Mouse (Mus musculus): Measurements from ENCODE around the gene Camk2n2. TPM values are rescaled to one million over a fixed set of nuclear protein-coding genes. Genes with fewer than 3 reads are reported as not detected.
"Not testable (repeated sequence)": the region's sequence is repeated elsewhere in the genome, so short reads cannot be mapped to it uniquely, and the experiment has no call there.

Gene Camk2n2
- total RNA-seq (2021) = 1 to 10 TPM; 1.2 to 1.6 TPM
- long read RNA-seq, experiment 1, partial matches to known transcripts = 0 of 2 reads
- long read RNA-seq, experiment 1, other reads (novel, unspliced or antisense) = 0 of 2 reads
- long read RNA-seq, experiment 2 = 0 reads

DNA sequence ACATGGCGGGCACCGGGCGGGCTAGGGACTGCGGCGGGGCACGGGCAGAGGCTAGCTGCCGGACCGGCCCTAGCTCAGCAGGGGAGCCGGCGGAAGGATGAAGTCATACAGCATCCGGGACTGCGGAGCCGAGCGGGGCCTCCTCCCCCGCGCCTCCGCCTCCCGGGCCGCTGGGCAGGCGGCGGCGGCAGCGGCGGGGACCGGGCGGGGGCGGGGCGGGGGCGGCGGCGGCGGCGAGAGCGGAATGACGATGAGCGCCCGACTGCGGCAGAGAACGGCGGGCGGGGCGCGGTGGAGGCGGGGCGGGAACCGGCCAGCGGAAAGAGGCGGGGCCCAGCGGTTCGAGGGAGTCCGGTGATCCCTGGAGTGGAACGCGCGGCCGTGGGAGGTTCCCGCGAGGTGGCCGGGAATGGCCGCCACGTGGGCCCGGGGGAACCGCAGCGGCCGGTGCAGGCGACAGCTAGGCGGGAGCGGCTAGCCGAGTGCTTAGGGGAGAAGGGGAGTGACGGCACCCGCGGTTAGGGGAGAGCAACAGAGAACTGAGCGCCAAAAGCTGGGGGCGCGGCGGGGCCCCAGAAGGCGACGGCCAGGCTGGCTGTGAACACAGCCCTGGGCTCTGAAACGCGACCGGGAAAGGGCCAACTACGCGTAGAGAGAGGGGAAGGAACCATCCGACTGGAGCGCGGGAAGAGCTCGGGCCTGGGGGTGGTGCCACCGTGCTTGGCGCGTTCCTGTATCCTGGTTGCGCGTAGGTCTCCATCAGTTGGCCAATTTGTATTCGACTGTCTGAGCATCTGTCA is at the start of gene Camk2n2:
Camk2n2 (minus strand) TSS at position 97 of the 800 bp plus-strand sequence.
- peak; percentile 66 for DNase-seq

DNA sequence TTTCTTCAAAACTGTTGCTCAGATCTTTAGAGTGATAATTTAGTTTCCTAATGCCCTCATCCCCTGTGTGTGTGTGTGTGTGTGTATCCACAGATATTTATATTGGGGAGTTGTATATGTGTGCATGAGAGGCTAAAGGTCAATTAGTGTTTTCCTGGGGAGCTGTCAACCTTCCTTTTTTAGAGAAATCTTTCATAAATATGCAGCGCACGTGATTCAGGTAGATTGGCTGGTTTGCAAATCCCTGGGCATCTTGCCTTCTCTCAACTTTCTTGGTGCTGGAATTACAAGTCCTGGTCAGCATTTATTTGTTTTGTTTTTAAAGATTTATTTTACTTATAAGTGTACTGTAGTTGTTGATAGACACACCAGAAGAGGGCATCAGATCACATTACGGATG is 49.2 kb upstream of the Camk2n2 start:
- no peak for DNase-seq

DNA sequence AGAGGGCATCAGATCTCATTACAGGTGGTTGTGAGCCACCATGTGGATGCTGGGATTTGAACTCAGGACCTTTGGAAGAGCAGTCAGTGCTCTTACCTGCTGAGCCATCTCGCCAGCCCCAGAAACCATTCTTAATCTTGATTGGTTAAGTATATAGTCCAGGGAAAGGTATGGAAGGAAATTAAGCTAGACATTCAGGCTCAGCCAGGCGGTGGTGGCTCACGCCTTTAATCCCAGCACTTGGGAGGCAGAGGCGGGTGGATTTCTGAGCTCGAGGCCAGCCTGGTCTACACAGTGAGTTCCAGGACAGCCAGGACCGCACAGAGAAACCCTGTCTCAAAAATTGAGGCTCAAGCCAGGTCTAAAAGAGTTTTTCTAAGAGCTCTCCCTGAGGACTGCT is 46.9 kb upstream of the Camk2n2 start, which contains the start of gene Eif4g1:
Eif4g1 (plus strand) TSS at position 301 of the 400 bp plus-strand sequence.
- not testable (repeated sequence) for DNase-seq

DNA sequence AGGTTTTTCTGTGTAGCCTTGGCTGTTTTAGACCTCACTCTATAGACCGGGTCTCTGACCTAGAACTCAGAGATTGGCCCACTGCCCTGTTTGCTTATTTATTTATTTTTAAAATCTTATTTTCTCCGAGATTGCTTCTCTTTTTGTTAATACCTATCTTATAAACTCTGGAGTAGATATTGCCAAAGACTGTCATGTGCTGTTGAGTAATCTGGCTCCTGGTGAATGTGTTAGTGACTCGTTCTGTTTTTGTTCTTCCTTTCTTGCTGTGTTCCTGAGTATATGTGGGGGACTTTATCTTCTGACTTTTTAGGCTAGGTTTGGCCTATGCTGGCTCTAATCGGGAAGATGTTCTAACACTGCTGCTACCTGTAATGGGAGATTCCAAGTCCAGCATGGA is 36.6 kb upstream of the Camk2n2 start:
- DNase-seq = no peak

DNA sequence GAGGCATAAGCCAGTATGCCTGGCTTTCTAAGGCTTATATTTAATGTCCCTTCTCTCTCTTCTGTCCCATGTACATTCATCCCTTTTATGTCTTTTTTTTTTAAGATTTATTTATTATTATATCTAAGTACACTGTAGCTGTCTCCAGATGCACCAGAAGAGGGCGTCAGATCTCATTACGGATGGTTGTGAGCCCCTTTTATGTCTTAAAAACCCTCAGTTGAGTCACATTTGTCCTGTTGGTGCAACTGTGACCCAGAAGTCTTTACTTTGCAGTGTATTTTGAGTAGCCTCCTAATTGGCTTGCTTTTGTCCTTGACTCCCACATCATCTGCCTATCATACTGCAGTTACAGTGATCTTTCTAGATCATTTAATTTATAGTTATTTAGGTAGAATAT is 32.2 kb upstream of the Camk2n2 start:
- DNase-seq = no peak

DNA sequence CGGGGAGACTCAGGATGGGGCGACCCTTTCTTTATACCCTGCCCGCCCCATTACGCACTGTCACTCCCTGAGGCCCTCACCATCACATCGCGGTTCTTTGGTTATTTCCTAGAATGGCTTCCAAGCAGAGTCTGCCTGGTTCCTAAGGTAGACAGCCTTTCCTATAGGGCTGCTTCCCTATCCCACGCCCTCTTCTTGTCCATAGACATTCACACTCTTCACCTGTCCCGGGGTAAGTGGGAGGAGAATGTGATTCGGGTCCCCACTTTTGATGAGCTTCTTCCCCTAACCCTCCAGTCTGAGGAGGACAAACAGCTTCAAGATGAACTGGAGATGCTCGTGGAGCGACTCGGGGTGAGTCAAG is 30.8 kb upstream of the Camk2n2 start:
- DNase-seq = no peak

DNA sequence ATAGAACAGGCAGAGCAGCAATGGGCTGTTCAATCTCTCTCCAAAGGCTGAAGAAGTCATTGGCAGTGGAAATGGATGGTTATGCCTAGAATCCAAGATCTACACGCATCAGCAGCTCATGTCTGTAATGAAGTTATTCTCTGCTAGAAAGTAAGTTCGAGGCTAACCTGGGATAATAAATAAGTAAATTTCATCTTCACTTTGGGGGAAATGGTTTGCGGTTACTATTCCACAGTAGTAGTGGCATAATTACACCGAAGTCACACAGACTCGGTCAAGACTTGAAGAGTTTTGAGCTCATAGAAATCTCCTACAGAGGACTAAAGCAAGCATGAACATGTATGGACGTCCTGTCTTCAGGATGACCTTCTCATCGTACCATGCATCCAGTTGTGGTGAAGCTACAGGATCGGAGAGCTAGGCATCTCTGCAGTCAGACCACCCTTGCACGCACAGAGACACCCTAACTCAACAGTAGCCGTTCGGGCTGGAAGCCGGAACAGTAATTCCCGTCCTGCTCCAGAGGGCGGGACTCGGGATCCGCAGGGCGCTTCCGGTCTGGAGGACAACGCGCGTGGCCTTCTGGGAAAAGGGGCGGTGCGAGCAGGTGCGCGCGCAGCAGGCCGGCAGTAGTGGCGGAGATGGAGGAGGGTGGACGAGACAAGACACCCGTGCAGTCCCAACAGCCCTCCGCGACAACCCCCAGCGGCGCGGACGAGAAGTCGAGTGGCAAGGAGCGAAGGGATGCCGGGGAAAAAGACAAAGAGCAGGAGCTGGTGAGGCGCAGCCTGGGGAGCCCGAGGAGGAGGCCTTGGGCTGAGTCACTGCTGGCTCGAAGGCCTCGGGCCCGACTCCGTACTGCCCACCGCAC is 30.2 kb upstream of the Camk2n2 start, which contains the start of gene Psmd2:
Psmd2 (plus strand) TSS at position 577 of the 871 bp plus-strand sequence.
- DNase-seq = peak; percentile 94

DNA sequence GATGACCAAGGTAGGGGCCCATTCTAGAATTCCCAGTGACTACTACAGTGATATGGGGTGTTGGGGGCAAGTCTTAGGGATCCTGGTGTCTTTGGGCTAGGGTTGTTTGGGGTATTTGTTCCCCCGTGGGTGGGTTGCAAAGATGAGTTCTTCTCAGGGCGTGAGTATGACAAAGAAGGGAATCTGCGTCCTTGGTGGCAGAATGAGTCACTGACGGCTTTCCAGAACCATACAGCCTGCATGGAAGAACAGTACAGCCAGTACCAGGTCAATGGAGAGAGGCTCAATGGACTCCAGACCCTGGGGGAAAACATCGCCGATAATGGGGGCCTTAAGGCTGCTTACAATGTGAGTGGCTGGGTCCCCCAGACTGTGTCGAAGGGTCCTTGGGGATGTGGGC is 22.8 kb upstream of the Camk2n2 start:
- no peak for DNase-seq

DNA sequence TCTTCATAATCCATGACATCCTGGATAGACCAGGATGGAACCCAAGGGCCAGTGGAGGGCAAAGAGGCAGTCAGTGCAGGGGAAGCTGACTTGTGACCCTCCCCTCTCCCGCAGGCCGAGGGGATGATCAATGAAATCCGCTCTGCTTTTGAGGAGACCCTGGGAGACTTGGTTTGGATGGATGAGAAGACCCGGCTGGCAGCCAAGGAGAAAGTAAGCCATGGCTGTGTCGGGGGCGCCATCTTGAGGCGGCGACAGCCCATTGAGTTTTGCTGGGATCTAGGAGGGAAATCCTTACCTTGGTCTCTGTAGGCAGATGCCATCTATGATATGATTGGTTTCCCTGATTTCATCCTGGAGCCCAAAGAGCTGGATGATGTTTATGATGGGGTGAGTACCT is 21.1 kb upstream of the Camk2n2 start:
- peak; percentile 40 for DNase-seq

DNA sequence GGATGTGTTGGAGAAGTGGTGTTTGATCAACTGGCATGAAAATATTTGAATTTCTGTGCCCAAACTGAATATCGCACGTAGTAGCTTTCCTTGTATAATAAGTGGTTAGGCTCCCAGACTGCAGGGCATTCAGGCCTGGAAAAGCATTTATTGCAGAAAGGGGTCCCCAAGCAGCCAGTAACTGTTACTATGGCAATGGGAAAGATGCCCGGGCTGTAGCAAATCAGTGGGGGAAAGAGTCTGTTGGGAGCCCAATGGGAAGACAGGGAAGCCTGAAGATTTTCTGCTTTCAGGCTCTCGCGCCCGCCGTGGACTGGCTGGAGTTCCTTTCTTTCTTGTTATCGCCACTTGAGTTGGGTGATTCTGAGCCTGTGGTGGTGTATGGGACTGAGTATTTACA is 17.3 kb upstream of the Camk2n2 start:
- no peak for DNase-seq

DNA sequence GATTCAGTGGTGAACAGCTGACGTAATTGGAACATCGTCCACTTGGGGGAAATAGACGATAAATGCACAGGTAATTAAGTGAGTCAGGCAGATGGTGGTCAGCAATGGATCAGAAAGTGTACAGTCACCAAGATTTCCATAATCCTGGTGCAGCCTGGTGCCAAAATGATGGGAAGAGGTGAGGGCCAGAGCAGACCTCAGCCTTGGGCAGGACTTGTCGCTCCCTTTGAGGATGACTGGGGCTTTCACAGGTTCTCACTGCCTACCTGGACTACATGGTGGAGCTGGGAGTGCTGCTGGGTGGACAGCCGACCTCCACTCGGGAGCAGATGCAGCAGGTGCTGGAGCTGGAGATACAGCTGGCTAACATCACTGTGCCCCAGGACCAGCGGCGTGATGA is 16.3 kb upstream of the Camk2n2 start:
- DNase-seq = no peak

DNA sequence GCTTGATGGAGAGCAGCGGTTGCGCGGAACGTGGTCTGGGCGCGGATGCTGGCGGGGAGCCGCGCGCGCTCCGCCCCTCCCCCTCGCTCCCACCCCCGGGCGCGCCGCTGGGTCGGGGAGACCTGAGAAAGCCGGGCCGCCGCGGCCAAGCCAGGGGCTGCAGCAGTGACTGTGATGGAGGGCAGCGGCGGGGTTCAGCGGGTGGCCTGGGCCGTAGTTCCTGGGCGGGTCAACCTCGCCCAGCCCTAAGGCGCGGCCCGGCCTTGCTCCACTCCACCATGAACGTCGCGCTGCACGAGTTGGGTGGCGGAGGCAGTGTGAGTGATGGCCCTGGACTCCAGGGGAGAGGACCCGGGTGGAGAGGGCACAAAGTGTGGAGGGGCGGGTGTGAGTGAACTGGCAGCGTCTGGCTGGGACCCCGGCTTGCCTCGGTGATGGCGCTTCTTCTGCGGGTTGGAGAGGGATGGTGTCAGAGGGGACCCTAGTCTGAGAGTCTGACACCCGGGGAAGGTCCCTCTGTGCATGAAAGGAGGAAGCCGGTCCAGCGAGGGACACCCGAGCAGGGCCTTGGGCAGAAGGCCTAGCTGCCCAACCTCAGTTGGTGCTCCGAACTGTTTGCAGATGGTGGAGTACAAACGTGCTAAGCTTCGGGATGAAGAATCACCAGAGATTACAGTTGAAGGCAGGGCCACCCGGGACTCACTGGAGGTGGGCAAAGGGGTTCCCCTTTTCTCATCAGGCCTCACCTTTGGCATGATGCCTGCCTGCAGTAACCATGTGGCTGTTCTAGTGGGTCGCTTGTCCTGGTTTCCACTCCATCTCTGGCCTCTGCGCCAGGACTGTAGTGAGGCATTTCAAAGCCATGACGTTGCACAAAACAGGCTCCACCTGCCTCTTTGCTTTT is 8.9 kb upstream of the Camk2n2 start, which contains the start of gene Ece2:
Ece2 (plus strand) TSS at position 98 of the 904 bp plus-strand sequence.
- DNase-seq = no peak

DNA sequence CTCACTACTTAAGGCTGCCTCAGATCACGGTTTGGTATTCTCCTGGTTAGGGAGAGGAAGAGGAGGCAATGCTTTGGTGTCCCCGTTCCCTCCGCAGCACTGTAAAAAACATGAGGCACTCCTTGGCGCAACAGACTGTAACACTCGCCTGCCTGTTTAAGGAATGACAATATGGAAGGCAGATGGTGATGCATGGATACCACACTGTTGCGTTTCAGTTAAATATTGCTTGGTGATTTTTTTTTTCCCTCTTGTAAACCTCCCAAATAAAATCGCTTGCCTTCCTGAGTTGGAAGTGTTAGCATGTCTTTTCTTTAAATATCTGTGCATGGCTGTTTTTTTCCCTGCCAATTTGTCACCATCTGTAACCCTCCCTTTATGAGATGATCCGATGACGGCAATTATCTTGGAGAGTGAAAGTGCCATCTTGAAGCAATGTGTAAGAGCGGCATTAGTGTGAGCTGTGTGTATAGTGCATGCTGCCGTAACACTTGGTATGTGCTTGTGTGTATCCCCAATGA is 7.8 kb upstream of the Camk2n2 start:
- DNase-seq = no peak

DNA sequence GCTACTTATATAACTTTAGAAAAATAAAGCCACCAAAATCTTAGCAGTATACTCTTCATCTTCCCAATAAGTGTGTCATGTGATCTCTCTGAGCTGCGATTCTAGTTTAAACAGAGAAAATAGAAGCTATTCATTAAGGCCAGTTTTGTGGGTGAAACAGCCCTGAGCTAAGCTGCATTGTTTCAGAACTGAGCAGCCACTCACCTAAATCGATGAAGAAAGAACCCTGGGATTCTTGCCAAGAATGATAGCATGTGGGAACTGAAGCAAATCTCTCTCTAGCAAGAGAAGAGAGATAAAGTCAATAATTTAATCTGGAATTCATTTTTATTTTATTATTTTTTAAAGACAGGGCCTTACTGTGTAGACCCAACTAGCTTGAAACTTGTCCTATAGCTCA is 2.1 kb upstream of the Camk2n2 start:
- no peak for DNase-seq

DNA sequence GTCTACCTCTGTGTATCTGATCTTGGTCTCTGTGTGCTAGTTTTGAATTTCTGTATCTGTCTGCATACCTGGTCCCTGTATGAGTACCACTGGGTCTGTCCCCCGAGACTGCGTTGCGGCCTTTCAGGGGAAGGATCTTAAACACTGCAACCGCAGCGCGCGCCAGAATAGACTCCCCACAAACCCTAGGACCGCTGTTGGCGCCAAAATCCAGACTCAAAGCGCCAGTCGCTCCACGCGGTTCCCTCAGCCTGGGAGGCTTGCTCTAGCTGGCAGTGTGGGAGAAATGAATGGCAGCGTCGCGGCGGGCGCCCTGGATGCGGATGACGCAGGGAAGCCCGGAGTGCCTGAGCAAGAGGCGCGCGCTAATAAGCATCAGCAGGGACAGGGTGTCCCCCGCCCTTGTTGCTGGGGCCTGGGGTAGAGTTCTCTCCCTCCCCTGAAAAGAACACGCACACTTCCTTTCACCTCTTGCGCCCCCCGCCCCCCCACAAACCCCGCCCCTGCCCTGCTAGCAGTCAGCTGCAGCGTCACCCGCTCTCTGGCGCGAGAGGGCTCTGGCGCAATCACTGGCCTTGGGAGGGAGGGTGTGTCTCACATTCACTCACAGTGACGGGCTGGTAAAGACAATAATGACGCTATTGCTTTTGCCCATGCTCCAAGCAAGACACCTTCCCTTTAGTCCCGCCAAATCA is 1.1 kb upstream of the Camk2n2 start:
- peak; percentile 27 for DNase-seq

DNA sequence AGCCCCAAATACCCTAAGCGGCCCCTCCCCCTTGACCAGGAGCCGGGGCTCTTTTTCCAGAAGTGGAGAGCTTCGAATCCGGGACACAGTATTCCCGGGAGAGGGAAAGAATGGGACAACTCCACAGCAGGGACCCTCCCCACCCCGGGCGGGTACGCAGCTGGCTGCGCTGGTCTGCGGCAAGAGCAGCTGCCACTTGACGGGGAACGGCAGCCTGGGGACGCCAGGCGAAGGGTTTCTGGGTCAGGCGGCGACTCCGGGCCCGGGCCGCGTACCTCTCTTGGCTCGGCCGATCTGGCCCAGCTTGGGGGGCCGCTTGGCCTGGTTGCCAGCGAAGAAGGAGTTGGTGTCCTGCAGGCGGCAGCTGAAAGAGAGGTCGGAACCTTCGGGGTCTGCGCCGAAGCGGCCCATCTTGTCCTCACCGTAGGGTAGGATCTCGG is 316 bp downstream of the Camk2n2 start:
- DNase-seq = no peak

DNA sequence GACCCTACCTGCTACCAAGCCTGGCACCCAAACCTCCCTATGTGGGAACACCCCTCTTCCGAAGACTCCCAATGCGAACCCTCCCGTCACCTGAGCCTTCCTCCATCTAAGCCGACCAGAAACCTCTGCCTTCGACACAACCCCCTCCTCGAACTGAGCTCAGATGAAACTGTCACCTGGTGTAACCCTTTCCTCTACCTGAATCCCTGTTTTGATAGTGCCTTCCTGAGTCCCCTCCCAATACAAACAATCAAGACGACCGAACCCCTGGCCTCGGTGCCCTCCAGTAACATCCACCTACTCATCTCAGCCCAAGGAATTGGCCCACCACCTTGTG is 720 bp downstream of the Camk2n2 start:
- DNase-seq = no peak

DNA sequence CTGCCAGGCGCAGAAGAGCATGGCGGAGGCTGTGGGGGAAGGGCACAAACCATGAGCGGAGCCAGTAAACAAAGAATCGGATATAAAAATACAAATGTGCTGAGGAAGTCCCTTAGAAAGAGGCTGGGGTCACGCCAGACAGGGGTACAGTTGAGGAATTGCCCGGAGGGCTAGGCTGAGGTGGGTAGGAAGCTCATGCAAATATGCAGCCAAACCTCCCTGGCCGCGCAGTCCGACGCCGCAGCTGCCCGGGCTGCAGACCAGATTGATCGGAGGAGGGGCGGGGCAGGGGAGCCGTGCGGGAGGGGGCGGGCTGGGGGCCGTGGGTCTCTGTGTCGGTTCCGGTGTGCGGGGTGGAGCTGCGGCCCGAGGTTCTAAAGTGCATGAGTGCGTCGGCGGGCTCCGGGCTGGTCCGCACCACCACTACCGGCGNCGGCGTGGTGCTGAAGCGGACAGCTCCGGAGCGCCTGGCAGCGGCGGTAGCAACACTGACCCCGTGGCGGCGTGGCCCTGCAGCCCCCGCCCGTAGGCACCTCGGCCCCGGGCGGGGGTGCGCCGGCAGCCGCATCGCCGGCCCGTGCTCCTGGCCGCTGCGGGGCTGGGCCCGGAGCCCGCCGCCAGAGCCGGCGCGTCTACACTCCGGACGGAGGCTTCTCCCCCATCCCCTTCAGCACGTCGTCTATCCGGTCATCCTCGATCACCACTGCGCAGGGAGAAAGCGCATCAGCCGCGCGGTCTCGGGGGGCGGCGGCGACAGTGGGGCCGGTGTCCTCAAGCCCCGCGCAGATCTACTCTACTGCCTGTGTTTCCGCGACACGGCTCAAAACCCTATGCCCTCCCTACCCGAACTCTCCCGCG is 1.3 kb downstream of the Camk2n2 start:
- DNase-seq = no peak

DNA sequence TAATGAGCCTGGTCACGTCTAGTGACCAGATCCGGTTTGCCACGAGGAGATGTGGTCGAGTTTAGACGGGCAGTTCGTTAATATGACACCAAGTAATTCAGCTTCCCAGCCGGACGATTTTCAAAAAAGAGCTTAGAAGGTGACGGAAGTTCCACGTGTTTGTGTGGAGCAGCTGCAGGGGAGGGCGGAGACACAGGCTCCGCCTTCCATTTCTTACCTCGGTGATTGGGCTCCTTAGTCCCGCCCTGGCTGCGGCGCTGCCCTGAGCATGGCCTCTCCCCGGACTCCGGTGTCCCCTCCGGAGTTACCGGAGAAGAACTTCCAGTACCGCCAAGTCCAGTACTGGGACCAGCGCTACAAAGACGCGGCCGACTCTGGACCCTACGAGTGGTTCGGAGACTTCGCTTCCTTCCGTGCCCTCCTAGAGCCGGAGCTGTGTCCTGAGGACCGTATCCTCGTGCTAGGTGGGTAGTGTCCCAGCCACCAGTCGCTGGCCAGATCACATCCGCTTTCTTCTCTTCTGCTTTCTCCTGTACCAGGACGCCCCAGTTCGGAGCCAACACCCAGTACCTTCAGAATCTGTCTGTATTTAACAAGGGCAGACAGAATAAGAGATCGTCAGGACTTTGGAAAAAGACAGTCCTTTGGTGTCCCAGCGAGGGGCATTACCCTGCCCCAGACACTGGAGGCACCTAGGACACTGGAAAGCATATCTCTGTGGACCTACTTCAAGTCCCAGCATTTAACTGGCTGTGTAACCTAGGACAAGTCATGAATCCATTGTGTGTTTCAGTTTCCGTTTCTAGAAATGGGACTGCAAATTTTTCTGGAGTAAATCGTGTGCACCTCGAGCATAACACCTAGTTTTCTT is 9.5 kb downstream of the Camk2n2 start, which contains the start of the genes Eef1akmt4, Gm49333 and Alg3:
Eef1akmt4 (plus strand) TSS at position 237 of the 871 bp plus-strand sequence.
Gm49333 (plus strand) TSS at position 254 of the 871 bp plus-strand sequence.
Alg3 (minus strand) TSS at position 379 of the 871 bp plus-strand sequence.
- peak; percentile 88 for DNase-seq
